Mouse (Mus musculus): ENCODE measurements around the gene Ttc27. TPM values are rescaled to one million over a fixed set of nuclear protein-coding genes. Genes with fewer than 3 reads are reported as not detected.

Gene Ttc27
- polyA plus RNA-seq (2015; fragmentation: Illumina TruSeq; extraction: RNeasy Lipid Tissue Mini Kit (QIAGEN cat#74804); ENCODE audit: insufficient read depth, low replicate concordance) = 23.2 TPM

DNA sequence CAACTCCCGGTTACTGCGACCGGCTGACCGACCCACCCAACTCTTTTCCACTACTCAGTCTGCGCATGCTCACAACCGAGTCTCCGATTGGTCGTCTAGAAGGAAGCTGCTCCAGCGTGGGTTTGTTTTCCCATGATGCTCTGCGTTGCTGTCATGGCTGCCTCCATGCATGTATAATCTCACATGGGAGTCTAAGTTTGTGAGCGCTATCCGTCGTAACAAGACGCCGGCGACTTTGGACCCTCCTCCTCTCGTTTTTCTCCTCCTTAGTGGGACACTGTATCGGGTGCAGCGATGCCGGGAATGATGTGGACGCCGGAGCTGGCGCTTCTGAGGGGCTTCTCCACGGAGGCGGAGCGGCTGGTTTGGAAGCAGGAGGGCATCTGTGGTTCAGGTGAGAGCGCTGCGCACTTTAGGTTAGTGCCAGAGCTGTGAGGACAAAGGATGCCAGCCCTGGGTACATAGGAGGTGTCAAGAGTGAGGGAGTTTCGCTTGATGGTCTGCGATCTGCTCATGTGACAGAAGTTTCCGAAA is at the start of gene Ttc27:
Ttc27 (plus strand) TSS at position 115 of the 534 bp plus-strand sequence.

Other genes starting within 250 kb of the Ttc27 start
- gene Yipf4, start 228.2 kb upstream of the Ttc27 start, polyA plus RNA-seq (2015; fragmentation: Illumina TruSeq; extraction: RNeasy Lipid Tissue Mini Kit (QIAGEN cat#74804); ENCODE audit: insufficient read depth, low replicate concordance) = 97.8 TPM
- 171 TPM for gene Birc6, start 189.4 kb upstream of the Ttc27 start, polyA plus RNA-seq (2015; fragmentation: Illumina TruSeq; extraction: RNeasy Lipid Tissue Mini Kit (QIAGEN cat#74804); ENCODE audit: insufficient read depth, low replicate concordance)

All from spleen, adult 10 weeks (tissue).